Mouse (Mus musculus) brain, embryonic 18.5 days (tissue): ENCODE measurements around the gene 1700010B08Rik.
"Not testable (repeated sequence)": the region's sequence is repeated elsewhere in the genome, so short reads cannot be mapped to it uniquely, and the experiment has no call there.

ENCODE experiments used
- DNase-seq: peaks from one replicate; pipeline ENCODE4 v3.0.0-alpha.2; 2012; ENCODE audit warnings: low read depth, low spot score

1700010B08Rik gene

DNA sequence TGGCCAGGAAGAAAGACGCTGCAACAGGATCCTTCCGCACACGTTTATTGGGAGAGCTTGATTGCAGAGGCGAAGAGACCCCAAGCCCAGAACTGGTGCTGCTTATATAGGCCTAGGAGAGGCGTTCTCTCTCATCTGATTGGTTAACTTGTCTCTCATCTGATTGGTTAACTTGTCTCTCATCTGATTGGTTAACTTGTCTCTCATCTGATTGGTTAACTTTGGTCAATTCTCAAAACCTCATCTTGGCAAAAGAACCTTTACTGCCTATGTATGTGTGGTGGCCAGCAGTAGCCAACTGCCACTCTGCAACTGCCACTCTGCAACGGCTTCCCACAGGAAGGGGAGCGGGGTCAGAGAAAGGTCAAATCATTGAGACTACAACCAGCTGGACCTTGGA lies at the start of gene 1700010B08Rik:
Gene 1700010B08Rik, plus strand, starts transcription at position 301 of the 400 bp plus-strand sequence.
- not testable (repeated sequence) for DNase-seq

DNA sequence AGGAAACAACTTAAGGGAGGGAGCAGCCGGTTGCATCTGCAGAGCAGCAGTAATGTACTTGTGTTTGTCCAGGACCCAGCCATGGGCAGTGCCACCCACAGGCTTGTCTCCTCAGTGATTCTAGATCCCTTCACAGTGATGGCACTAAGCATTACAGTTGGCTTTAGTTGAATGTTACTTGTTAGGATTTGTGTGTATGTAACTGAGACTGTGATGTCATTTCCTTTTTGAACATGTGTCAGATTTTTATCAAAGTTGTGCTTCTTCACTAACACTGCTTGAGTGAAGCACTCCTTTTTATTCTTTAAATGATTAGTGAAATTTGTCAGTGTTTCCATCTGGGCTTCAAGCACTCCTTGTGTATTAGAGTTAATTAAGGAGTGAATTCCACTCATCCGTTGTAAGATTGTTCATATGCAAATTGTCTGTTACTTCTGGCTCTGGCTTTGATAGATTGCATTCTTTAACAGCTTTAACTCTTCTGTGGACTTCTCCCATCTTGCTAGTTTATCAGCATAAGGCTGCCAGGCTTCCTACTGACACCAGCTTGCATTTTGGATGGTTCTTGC lies 46.8 kb upstream of the 1700010B08Rik start:
- DNase-seq: no peak

DNA sequence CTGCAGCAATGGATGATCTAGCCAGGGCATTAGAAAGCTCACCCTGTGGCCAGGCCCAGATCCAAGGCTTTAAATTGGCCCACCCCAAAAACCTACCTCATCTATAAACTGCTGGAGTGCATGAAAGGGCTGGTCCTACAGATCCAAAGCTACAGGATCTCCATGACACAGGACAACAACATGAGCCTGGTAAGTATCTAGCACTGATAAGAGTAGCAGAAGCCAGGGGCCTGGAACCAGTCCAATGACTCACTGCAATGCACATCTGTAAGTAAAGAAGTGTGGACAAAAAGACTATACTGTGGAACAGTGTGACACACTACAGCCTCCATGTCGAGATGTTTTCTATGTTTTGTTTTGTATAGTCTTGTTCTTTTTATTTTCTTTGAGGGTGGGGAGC lies 45.7 kb upstream of the 1700010B08Rik start:
- DNase-seq: no peak

DNA sequence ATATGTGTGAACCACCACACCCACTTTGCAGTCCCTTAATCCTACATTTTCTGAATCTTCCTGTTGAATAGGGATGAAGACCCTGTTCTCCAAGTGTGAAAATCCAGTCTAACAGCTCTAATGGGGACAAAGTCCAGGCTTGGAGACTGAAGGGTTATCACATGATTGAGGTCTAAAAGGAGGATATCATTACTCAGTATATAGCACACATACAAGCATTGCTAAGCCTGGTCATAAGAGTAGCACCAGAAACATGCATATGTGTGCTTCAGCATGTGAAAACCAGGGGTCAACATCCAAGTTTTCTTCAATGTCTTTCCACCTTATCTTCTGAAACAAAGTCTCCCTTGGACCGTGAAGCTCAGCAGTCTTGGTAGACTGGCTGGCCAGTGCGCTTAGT lies 40.6 kb upstream of the 1700010B08Rik start:
- no peak for DNase-seq

GRCm38 (mm10) chr2:173679217-173679616 lies 40.0 kb upstream of the 1700010B08Rik start:
- no peak for DNase-seq

DNA sequence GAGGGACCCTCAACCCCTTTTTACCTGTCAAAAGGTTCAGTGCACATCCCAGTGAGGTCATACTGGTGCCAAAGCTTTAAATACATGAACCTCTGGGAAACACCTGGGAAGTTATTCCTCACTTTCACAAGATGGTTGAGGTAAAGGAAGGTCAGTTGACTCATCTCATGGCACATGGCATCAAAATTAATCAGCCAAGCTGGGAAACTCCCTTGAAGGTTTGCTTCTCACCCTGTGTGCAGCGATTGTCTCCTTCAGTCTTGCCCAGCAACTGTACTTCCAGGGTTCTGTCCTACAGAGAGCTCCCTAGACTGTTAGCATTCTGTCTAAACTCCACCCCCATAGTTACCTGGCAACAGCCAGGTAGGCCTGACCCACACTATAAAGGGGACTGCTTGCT lies 39.1 kb upstream of the 1700010B08Rik start:
- DNase-seq: no peak

DNA sequence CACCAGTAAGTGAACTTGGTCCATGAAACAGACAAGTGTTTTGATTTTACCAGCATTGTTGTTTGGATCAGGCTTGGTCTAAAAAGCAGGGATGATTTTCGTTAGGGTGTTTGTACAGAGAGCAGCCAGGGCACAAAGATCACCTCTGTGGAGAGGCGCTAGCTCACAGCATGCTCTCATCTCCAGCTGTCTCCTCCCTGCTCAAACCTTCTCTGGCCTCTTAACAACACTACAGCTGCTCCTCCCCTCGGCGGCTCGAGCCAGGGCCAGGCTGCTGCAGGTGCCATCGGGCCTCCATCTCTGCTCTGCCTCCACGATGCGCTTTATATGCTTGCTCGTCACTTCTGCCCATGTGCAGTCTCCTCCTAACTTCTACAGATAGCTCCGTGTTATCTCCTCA lies 36.4 kb upstream of the 1700010B08Rik start:
- no peak for DNase-seq

DNA sequence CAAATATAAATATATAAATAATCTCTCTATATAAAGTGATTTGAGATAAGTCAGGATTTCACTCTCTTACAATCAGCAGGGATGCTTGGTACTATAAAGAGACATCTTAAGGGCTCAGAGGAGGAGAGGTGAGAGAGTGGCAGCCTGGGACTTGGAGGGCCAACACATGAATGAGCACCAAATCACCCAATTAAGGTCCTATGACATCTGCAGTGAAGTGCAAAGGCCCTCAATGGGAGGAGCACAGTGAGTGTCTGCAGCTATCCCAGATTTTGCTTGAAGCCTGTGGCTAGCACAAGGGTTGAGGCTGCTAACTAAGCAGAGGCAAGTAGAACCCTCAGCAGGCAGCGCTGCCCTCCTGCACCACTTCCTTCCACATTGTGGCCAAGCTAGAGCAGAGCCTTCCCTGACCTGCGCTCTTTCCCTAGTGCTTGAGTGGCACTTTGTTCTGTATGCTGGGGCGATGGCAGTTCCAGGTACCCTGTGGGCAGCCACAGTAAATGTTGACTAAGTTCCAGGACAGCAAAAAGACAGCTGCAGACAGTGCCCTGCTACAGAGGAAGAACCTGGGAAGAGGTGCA lies 33.3 kb upstream of the 1700010B08Rik start:
- no peak for DNase-seq

- no peak for DNase-seq
These were observed 31.9 kb upstream of the 1700010B08Rik start for GRCm38 (mm10) chr2:173687363-173687762.

DNA sequence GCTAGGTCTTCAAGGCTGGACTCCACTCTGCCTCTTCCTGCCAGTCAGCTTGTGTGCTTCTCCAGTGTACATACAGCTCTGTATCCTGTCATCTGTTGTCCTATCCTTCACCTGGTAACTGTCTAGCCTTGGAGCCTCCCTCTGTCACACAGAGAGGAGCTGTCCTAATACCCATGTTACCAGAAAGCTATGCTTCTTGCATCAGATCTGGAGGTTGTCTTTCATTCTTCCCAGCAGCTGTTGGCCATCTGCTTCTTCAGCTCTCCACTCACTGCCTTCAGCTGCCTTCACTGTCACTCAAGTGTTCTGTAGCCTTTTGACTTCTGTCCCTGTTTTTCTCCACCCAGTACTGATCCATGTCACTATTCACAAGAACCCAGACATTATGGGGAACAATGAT lies 29.4 kb upstream of the 1700010B08Rik start:
- DNase-seq: no peak

- no peak for DNase-seq
These were observed 27.5 kb upstream of the 1700010B08Rik start for GRCm38 (mm10) chr2:173691748-173692147.

DNA sequence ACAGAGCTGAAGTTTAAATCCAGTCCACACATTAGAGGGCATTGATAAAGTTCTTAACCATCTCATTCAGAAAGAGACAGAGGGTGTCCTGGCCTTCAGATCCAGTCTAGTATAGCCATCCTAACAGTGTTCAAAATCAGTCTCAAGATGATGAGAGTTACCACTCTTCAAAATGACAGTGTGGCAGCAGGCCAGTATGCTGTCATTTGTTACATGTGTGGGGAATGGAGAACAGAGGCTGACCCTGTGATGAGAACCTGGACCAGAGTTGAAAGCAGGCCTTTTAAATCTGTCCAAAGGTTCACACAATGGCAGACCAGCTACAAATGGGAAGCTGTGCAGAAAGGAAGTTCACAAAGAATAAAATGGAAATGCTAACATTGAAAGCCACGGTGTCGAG lies 26.5 kb upstream of the 1700010B08Rik start:
- DNase-seq: no peak

- no peak for DNase-seq
These were observed 20.4 kb upstream of the 1700010B08Rik start for GRCm38 (mm10) chr2:173698850-173699249.

DNA sequence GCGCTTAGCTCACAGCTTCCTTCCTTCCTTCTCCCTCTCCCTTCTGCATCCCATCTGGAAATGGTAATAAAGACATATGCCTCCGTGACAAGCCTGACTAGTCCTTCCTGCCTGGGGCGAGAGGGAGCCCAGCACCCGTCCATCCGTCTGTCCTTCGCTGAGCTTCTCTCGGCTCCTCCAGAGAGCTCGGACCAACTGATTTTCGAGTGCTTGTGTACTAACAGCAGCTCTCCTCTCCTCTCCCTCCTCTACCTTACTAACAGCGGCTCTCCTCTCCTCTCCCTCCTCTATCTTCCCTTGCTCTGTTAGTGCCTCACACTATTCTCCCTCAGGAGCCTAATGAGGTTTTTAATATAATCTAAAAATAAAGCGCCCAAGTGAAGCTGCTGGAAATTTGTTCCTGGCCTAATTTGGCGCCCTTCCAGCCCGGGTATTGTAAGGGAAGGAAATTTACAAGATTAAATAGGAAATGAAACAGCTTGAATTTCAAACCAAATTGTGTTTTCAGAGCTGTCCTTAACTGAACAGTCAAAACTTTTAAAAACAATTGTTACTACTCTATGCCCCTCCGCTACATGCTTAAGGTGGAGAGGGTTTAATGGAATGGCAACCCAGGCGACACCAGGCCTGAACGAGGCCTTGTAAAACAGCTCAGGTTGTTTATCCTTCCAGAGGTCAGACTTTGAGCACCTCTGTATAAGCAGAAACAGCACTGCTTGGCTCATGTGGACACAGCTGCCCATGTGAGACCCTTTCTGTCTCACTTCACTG lies 16.9 kb upstream of the 1700010B08Rik start:
- DNase-seq: no peak

DNA sequence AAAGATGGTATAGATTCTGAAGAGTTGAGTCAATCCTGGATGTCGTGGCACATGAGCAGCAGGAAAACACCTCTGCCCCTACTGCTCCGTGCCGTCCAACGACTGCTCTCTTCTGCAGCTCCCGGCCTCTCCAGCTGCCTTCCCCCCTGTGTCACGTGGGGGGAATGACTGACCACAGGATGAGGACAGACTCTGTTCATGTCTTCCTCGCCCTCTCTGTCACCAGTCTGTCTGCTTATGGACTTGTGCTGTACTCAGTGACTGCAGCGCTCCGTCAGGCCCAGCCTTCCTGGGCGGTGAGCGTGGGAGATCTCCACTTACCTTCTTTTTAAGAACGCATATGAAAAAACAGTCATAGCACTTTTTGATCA lies 16.4 kb upstream of the 1700010B08Rik start:
- no peak for DNase-seq

GRCm38 (mm10) chr2:173705827-173706551 lies 13.2 kb upstream of the 1700010B08Rik start:
- no peak for DNase-seq

DNA sequence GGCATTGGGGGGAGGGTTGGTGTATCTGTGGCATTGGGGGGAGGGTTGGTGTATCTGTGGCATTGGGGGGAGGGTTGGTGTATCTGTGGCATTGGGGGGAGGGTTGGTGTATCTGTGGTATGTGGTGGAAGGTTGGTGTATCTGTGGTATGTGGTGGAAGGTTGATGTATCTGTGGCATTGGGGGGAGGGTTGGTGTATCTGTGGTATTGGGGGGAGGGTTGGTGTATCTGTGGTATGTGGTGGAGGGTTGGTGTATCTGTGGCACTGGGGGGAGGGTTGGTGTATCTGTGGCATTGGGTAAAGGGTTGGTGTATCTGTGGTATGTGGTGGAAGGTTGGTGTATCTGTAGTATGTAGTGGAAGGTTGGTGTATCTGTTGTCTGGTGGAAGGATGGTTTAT lies 11.6 kb upstream of the 1700010B08Rik start:
- DNase-seq: not testable (repeated sequence)

GRCm38 (mm10) chr2:173710193-173710592 lies 9.0 kb upstream of the 1700010B08Rik start:
- DNase-seq: no peak

DNA sequence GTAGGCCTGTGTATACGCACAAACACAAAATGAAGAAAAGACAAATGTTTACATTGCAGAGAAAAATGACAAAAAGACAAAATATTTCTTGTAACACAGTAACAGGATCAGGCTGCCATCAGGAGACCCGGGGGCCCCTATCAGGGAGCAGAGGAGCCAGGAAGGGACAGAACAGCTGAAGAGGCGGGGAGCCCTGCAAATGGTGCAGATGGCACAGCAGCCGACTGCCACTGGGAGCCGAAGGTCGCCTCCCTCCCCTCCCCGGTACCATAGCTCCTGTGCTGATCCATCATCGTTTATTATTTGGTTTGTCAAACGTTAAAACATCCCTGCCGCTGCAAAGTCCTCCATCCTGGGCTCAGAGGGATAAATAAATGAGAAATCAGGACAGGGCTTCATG lies 6.6 kb upstream of the 1700010B08Rik start:
- no peak for DNase-seq

- no peak for DNase-seq
These were observed 6.0 kb upstream of the 1700010B08Rik start for GRCm38 (mm10) chr2:173713241-173713640.

GRCm38 (mm10) chr2:173714620-173715218 lies 4.5 kb upstream of the 1700010B08Rik start:
- DNase-seq: no peak

DNA sequence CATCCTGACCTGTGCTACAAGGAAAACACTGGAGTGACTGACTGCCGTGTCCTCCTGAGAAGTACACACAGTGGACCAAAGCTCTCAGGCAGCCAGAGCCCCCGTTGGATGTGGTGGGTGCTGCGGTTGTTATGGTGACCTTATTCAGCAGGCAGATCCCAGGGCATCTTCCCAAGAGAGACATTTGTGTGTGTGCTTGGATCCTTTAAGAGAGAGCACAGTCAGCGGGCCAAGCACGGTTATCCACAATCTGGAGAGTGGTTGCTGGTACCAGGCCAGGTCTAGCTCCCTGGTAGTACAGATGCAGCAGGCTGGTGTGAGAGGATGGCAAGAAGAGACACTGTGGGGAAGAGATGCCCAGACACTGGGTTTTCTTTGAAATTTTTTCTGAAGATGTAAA lies 2.2 kb upstream of the 1700010B08Rik start:
- DNase-seq: no peak
